Mouse (Mus musculus): ENCODE measurements around the gene Pcna. TPM values are rescaled to one million over a fixed set of nuclear protein-coding genes. Genes with fewer than 3 reads are reported as not detected.
A peak's percentile ranks its signal among the peaks of the same experiment; 100 is the strongest.

Gene Pcna
- polyA plus RNA-seq, 1 experiment, result 81.7 TPM

DNA sequence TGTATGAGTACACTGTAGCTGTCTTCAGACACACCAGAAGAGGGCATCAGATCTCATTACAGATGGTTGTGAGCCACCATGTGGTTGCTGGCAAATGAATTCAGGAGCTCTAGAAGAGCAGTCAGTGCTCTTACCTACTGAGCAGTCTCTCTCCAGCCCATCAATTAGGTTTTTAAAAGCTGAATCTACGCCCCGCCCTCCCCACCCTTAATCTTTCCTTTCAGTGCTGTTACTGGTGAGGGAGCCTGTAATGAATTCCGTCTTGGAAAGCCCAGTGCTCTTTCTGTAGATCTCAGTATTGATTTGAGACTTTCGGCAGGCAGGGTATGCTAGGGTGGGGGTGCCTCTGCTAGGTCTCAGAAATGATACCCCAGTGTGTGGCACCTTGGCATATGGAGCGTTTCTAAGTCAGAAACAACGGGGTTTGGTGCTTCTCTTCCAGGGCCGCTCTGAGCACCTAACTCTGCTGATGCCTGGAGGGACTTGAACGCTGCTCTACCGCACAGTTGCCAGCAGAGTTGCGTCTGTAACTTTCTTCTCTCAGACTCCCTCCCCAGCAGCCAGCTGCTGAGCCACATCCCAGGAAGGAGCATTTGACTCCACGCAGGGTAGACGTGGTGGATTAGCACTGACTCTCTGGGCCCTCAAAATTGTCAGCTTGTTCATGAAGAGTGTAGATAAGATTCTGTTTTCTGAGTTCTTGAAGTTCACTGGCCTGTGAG, 29.5 kb upstream of the Pcna start:
- TF ChIP-seq CTCF (IDR thresholded peaks at IDR 0.05; ENCODE audit: extremely low read depth, insufficient read depth, insufficient read length, insufficient replicate concordance) (no peak), POLR2A (IDR thresholded peaks at IDR 0.05; ENCODE audit: low read depth, low read length) (no peak)
- H3K27ac ChIP-seq (ENCODE audit: insufficient read depth, low read length), result no peak overlapping the region
- H3K36me3 ChIP-seq (ENCODE audit: control insufficient read depth, insufficient read depth, low read length), result peaks cover 2% of the 10 kb centered on the region; the same call in 1 of the 2 replicates
- DNase-seq (ENCODE audit: low read depth in 1 of 2, low spot score in 2 of 2), result no peak
- H3K27me3 ChIP-seq (ENCODE audit: control insufficient read depth, insufficient read depth, low read length), result no peaks in the 10 kb centered on the region
- 64% methylated on average over 12 of the region's 12 CpGs for WGBS
- H3K4me3 ChIP-seq (ENCODE audit: extremely low read depth, insufficient read depth, insufficient read length), result no peak overlapping the region
- peaks cover 44% of the 10 kb centered on the region; the same call in 1 of the 2 replicates for H3K4me1 ChIP-seq (ENCODE audit: control insufficient read depth, insufficient read depth, insufficient read length)

GRCm38 (mm10) chr2:132281560-132282452, 28.7 kb upstream of the Pcna start:
- Histone ChIP-seq H3K27me3 (ENCODE audit: control insufficient read depth, insufficient read depth, low read length) (no peaks in the 10 kb centered on the region), H3K27ac (ENCODE audit: insufficient read depth, low read length) (peak overlapping the region; percentile 46), H3K4me1 (ENCODE audit: control insufficient read depth, insufficient read depth, insufficient read length) (peaks cover 44% of the 10 kb centered on the region; the same call in 1 of the 2 replicates), H3K36me3 (ENCODE audit: control insufficient read depth, insufficient read depth, low read length) (peaks cover 2% of the 10 kb centered on the region; the same call in 1 of the 2 replicates), H3K4me3 (ENCODE audit: extremely low read depth, insufficient read depth, insufficient read length) (no peak overlapping the region)
- TF ChIP-seq POLR2A (IDR thresholded peaks at IDR 0.05; ENCODE audit: low read depth, low read length) (no peak), CTCF (IDR thresholded peaks at IDR 0.05; ENCODE audit: extremely low read depth, insufficient read depth, insufficient read length, insufficient replicate concordance) (no peak)
- peak; percentile 14 to 56 for DNase-seq (ENCODE audit: low read depth in 1 of 2, low spot score in 2 of 2)
- 23% methylated on average over 10 of the region's 10 CpGs for WGBS

- TF ChIP-seq CTCF (IDR thresholded peaks at IDR 0.05; ENCODE audit: extremely low read depth, insufficient read depth, insufficient read length, insufficient replicate concordance), result no peak
- TF ChIP-seq POLR2A (IDR thresholded peaks at IDR 0.05; ENCODE audit: low read depth, low read length), result no peak
- peaks cover 2% of the 10 kb centered on the region; the same call in 1 of the 2 replicates for H3K36me3 ChIP-seq (ENCODE audit: control insufficient read depth, insufficient read depth, low read length)
- WGBS, result 85% methylated on average over 10 of the region's 10 CpGs
- no peak overlapping the region for H3K4me3 ChIP-seq (ENCODE audit: extremely low read depth, insufficient read depth, insufficient read length)
- H3K27me3 ChIP-seq (ENCODE audit: control insufficient read depth, insufficient read depth, low read length), result no peaks in the 10 kb centered on the region
- peak overlapping the region; percentile 16; the same call in 1 of the 2 replicates for H3K27ac ChIP-seq (ENCODE audit: insufficient read depth, low read length)
- H3K4me1 ChIP-seq (ENCODE audit: control insufficient read depth, insufficient read depth, insufficient read length), result peaks cover 44% of the 10 kb centered on the region; the same call in 1 of the 2 replicates
- no peak for DNase-seq (ENCODE audit: low read depth in 1 of 2, low spot score in 2 of 2)
Measured at GRCm38 (mm10) chr2:132280518-132281120, 27.5 kb upstream of the Pcna start.

DNA sequence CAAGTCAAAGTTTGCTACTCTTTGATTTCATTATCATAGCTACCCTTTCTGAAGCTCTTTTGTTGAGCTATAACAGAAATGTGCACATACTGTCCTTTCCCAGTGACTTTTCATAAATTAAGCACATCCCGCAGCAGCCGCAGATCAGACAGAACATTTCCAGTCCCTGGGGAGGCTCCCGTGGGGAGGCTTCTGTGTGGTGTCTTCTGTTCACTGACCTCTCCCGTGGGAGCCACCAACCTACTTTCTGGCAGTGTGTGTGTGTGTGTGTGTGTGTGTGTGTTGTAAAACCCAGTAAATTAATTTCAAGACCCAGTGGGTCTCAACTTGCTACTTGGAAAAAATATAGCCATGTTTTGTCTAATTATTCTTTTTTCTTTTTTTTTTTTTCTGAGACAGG, 26.9 kb upstream of the Pcna start:
- no peak for DNase-seq (ENCODE audit: low read depth in 1 of 2, low spot score in 2 of 2)
- H3K4me1 ChIP-seq (ENCODE audit: control insufficient read depth, insufficient read depth, insufficient read length), result peaks cover 38% of the 10 kb centered on the region; the same call in 1 of the 2 replicates
- 53% methylated on average over 4 of the region's 4 CpGs for WGBS
- TF ChIP-seq POLR2A (IDR thresholded peaks at IDR 0.05; ENCODE audit: low read depth, low read length) (no peak), CTCF (IDR thresholded peaks at IDR 0.05; ENCODE audit: extremely low read depth, insufficient read depth, insufficient read length, insufficient replicate concordance) (no peak)
- no peaks in the 10 kb centered on the region for H3K27me3 ChIP-seq (ENCODE audit: control insufficient read depth, insufficient read depth, low read length)
- H3K4me3 ChIP-seq (ENCODE audit: extremely low read depth, insufficient read depth, insufficient read length), result no peak overlapping the region
- peaks cover 2% of the 10 kb centered on the region; the same call in 1 of the 2 replicates for H3K36me3 ChIP-seq (ENCODE audit: control insufficient read depth, insufficient read depth, low read length)
- no peak overlapping the region for H3K27ac ChIP-seq (ENCODE audit: insufficient read depth, low read length)

DNA sequence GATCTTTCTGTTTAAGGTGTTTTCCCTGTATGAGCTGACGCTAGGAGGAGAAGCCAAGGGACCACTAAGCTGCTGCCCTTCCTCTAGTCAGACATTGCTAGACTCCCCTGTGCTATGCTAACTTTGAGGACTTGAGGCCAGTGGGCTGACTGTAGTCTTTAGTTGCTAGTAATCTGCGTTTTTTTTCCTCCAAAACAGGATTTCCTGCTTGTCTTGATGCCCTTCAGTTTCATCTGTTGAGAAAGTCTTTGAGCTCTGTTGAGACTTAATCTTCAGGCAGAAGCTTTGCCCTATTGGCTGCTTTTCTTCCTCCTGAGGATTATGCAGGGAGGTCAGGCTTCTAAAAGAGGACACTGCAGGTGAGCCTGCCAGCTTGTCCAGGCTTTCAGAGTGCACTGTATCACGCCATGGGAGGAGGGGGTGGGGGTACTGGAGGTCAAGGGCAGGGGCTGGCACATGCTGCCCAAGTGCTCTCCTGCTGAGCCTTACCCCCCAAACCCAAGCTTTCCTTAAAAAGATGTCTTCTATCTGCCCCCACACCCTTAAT, 26.3 kb upstream of the Pcna start:
- DNase-seq (ENCODE audit: low read depth in 1 of 2, low spot score in 2 of 2), result no peak
- Histone ChIP-seq H3K27me3 (ENCODE audit: control insufficient read depth, insufficient read depth, low read length) (no peaks in the 10 kb centered on the region), H3K27ac (ENCODE audit: insufficient read depth, low read length) (peak overlapping the region; percentile 21; the same call in 1 of the 2 replicates), H3K4me1 (ENCODE audit: control insufficient read depth, insufficient read depth, insufficient read length) (peaks cover 32% of the 10 kb centered on the region; the same call in 1 of the 2 replicates), H3K36me3 (ENCODE audit: control insufficient read depth, insufficient read depth, low read length) (peaks cover 2% of the 10 kb centered on the region; the same call in 1 of the 2 replicates), H3K4me3 (ENCODE audit: extremely low read depth, insufficient read depth, insufficient read length) (no peak overlapping the region)
- WGBS, result 38% methylated on average over 3 of the region's 3 CpGs
- no peak for TF ChIP-seq CTCF (IDR thresholded peaks at IDR 0.05; ENCODE audit: extremely low read depth, insufficient read depth, insufficient read length, insufficient replicate concordance)
- TF ChIP-seq POLR2A (IDR thresholded peaks at IDR 0.05; ENCODE audit: low read depth, low read length), result no peak

DNA sequence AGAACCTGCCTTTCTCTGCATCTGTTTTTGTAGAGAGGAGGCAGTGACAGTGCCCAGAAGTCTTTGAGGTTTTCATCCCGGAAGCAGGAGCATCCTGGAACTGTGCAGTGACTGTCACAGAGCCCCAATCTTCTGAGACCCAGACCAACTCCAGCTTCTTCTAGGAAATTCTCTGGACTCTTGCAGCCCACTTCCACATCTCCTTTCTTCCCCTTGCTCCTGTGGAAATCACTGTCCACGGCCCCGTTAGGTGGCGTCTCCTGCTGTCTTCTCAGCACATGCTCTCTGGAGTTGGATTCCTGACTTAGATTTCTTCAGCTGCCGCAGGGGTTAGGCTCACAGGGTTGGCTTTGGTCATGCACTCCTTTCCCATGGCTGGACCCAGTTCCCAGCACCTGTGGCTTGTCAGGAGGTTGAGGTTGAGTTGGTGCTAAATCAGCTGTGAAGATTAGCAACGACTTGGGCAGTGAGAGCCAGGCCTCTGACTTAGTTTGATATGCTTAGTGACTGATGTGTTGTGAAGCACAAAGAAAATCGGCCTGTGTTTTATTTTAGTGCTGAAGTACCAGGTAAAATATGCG, 25.2 kb upstream of the Pcna start:
- peaks cover 2% of the 10 kb centered on the region; the same call in 1 of the 2 replicates for H3K36me3 ChIP-seq (ENCODE audit: control insufficient read depth, insufficient read depth, low read length)
- 55% methylated on average over 8 of the region's 8 CpGs for WGBS
- no peak for DNase-seq (ENCODE audit: low read depth in 1 of 2, low spot score in 2 of 2)
- H3K4me3 ChIP-seq (ENCODE audit: extremely low read depth, insufficient read depth, insufficient read length), result no peak overlapping the region
- H3K27me3 ChIP-seq (ENCODE audit: control insufficient read depth, insufficient read depth, low read length), result no peaks in the 10 kb centered on the region
- H3K27ac ChIP-seq (ENCODE audit: insufficient read depth, low read length), result no peak overlapping the region
- TF ChIP-seq CTCF (IDR thresholded peaks at IDR 0.05; ENCODE audit: extremely low read depth, insufficient read depth, insufficient read length, insufficient replicate concordance), result no peak
- no peak for TF ChIP-seq POLR2A (IDR thresholded peaks at IDR 0.05; ENCODE audit: low read depth, low read length)
- H3K4me1 ChIP-seq (ENCODE audit: control insufficient read depth, insufficient read depth, insufficient read length), result peaks cover 23% of the 10 kb centered on the region; the same call in 1 of the 2 replicates
